Mouse (Mus musculus) megakaryocyte progenitor cell, adult 5-6 weeks (primary cell): ENCODE measurements around the gene Cadps. TPM values are rescaled to one million over a fixed set of nuclear protein-coding genes. Genes with fewer than 3 reads are reported as not detected.
"Not testable (repeated sequence)": the region's sequence is repeated elsewhere in the genome, so short reads cannot be mapped to it uniquely, and the experiment has no call there.

Experiments used
- ATAC-seq: replicated peaks from 2 replicates; pipeline ENCODE4 v1.8.0; 2016; ENCODE audit warnings: mild to moderate bottlenecking, moderate TSS enrichment, inconsistent platforms; ENCODE audit not compliant: poor library complexity
- total RNA-seq, 2 experiments: library from RNA; stranded (forward) in 1 of 2; stranded (reverse) in 1 of 2; fragments of 157-497, 149-512 nt in 1 of 2; fragments of 200-1000 nt in 1 of 2; gene quantifications; 2 replicates each; pipeline versions ENCODE4 v1.2.3 to v1.2.4; 2015 to 2017

The Cadps gene
- total RNA-seq, 2 experiments from 2014 or later, result not detected

DNA sequence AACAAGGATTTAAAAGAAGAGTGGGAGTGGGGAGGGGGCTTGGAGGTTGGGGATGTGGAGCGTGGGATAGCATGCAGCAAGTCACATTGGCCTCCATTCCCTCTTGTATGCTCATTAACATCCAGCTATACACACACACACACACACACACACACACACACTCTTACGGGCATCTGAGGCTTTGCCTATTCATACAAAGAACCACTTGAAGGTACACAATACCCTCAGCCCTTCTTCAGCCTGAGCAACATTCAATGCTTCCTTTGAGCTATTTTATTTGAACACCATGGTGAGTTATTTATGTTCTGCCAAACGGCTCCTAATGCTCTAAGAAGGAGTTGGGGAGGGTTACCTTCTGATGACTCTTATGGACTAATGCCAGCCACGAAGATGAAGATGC, 227.6 kb downstream of the Cadps start:
- no peak for ATAC-seq

DNA sequence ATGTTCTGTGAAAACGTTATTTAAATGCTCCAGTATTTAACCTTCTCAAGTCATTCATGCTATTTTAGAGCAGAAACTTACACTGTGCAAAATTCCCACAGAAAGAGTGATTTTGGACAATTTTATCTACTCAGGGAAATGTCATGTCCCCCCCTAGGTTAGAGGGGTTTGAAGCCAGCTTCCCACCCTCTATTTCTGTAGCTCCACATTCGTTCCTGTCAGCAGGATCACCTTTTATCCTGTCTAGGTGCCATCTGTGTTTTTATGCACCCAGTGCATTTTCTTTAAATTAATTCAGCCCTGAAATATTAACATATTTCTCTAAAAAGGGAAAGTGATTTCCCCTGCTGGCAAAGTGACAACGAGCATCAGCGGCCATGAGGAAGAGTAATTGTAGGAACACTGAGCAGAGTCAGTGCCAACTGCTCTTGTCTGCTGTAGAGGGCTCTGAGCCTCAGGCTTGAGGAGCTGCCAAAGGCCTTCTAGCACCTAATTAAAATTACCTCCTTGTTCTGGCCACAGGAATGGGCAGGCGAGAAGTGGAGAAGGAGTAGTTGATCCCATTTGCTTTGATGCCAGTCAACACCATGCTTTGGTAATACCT, 230.3 kb downstream of the Cadps start:
- ATAC-seq, result no peak

DNA sequence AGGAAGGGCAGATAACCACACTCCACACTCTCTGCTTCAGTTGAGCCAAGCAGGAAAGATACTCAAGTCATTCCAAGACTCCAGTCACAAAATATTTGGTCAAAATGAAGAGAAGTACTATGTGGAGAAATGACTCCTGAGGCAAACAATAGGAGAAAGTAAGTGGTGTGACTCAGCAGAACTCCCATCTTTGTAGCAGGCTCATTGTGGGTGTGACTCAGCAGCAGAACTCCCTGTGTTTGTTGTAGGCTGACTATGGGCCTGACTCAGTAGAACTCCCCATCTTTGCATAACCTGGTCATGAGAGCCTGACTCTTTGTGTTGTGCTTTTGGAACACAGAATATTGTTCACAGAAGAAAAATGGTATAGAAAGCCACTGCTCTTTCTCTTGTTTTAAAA, 231.1 kb downstream of the Cadps start:
- no peak for ATAC-seq

DNA sequence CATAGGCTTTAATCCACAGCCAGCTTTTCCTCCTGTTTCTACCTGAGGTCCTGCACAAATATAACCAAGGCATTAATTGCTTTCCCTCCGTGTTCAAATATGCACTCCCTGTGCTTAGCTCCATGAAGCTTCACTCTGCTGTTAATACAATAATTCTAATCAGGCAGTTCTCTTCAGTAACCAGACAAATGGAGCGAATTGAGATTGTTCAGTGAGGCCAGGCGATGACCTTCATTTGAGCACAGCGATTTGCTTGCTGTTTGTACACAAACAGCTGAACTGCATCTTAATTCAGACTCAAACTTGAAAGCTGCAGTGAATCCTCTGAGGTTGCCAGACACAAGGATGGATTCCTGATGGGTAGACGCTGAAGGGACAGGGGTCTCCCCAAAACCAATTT, 239.3 kb downstream of the Cadps start:
- no peak for ATAC-seq

DNA sequence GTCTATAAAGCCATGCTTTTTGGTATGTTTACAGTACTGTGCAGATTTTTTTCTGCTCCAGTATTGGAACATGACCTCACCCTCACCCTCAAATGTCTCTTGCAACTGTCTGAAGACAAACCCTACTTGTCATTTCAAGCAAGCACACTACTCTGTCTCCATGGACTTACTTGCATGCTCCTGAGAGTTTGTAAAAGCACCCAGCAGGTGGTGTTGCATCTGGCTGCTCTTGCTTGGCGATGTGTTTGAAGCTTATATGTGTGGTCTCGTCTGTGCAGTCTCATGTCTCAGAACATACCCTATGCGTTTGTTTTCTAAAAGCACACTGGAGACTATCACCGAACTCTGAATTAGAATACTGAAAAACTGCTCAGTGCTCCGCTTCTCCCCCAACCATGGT, 241.2 kb downstream of the Cadps start:
- ATAC-seq, result no peak

DNA sequence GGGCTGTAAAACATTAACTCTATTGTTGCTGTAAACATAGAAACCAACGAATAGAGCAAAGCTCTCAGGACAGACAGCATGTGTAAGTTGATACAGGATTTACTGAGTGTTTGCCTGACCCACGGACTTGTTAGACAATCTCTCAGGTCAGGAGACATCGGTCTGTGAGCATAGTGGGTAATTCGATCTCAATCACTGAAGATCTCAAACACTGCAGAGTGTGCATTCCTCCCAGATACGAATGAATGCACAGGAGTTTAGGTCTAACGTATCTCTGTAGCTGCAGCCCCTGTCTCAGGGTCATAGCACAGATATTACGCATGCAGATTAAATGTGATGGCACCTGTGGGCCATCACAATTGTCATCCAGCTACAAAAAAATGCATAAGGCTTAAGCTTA, 242.1 kb downstream of the Cadps start:
- ATAC-seq, result no peak

DNA sequence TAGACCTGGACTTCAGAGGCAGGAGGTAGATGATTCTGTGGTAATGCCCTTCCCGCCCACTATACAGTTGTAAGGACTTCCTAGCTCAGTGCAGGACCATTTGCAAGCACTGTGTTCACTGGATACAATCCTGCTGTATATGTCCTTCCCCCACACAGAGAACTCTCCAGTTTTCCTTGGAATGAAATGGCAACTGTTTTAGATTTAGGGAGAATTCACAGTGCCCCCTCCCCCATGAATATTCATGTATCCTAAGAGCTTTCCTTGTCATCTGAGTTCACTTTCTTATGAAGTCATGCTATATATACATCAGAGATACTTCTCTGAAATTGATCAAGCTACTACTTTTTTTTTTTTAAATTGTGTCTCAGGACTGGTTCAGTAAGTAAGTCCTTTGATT, 244.7 kb downstream of the Cadps start:
- ATAC-seq, result no peak

DNA sequence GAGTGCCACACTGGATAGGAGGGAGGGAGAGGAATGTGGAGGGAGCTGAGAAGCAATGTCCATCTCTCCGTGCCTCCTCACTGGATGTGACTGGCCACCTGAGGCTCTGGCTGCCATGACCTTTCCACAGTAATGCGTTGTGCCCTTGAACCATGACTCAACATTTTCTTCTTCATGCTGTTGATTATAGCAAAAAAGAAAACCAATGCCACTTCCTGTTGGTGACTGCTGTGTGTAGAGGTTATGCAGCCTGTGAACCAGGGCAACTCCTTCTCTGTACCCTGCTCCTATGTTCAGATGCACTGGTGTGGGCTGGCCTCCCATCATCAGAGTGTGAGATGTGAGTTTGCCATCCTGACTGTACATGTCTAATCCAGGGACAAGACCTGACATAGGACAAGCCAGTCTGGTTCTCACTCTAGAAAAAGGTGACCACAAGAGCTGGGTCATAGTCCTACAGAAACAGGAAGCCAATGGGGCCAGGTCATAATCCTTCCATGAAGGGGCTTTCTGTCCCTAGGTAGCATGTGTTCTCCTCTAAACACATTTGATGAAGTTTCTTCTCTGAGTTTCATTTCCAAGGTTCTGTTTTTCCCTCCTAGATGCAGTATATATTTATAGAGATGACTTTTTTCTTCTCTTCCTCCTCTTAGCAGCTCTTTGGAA, 245.3 kb downstream of the Cadps start:
- ATAC-seq, result peak; percentile 48

DNA sequence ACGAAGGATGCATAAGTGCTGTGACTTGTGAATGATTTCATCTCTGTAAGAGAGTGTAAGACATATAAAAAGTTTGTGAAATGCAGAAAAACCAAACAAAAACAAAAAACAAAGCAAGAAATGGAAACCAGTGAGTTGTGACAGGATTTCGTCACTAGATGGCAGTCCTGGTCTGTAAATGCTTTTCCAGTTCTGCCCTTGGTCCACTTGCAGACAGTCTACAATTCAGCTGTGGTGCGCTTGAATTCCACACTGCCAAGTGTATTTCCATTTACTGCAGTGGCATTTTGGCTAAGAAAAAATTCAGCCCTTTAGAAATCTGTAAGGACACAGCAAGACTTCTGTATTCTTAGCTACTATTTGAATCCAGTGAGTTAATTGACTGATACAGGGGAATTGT, 247.8 kb downstream of the Cadps start:
- peak; percentile 77 for ATAC-seq

DNA sequence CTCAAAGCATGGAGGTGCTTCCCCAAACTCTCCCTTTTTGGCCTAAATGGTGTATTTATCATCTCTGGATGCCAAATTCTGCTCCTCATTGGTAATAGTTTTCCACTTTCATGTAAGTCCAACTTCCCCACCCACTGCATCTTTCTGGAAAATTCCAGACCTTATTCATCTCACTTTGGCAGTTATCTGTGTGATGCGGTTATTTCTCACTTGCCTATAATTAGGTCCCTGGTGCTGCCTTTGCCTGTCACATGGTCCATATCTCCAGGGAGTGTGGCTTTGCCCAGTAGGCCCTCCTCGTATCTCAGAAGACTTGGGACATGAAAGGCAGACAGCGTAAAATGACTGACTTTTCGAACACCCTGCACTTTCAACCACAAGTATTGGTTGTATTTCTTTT, 248.5 kb downstream of the Cadps start:
- no peak for ATAC-seq

DNA sequence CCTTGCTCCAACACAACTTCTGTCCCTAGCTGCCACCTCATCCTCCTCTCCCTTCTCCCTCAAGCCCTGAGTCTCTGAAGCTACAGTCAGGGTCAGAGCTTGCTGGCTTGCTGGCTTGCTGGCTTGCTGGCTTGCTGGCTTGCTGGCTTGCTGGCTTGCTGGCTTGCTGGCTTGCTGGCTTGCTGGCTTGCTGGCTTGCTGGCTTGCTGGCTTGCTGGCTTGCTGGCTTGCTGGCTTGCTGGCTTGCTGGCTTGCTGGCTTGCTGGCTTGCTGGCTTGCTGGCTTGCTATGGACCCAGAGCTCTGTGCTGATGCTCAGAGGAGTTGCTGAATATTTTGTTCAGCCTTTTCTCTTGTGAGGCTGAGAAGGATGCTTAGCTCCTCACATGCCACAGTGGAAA, 261.1 kb downstream of the Cadps start:
- not testable (repeated sequence) for ATAC-seq

DNA sequence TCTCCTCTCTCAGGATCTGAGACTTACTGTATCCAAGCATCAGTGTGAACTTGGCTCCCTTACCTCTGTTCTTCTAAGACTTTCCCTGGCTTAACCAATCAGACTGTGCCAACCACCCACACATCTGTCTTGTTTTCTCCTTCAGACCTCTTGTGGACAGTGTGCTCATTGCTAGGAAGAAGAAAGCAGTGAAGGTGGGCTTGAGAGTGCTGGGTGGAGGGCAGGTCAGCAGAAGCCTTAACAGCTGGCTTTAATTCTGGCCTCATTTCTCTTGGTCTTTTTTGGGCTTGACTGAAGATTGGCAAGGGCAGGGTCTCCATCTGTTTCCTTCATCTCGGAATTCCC, 262.7 kb downstream of the Cadps start:
- ATAC-seq, result no peak

DNA sequence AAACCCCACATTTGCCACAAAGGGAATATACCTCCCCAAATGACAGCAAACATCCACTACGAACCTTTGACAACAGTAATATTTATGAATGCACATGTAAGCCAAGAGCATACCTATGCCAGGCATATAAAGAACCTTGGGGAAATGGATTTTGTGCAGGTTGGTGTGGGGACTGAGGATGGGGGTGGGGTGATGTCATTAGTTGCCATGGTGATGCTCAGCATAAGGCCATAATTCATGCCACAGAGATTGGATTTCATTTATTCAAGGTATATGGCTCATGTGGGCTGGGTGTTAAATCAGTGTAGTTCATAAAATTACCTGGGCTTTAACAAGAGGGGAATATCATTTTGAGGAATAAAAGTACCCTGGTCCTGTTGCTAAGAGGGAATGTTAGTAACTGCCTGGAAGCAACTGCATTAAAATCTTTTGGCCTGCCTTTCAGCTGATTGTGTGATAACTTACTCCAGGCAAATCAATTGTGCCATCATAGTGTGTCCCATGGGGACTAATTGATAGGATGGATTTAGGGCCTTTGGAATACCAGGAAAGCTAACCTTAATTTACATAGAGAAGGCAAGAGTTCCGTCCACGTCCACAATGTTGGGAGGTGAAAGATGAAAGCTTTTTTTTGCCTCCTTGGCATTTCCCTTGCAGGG, 263.2 kb downstream of the Cadps start:
- no peak for ATAC-seq

DNA sequence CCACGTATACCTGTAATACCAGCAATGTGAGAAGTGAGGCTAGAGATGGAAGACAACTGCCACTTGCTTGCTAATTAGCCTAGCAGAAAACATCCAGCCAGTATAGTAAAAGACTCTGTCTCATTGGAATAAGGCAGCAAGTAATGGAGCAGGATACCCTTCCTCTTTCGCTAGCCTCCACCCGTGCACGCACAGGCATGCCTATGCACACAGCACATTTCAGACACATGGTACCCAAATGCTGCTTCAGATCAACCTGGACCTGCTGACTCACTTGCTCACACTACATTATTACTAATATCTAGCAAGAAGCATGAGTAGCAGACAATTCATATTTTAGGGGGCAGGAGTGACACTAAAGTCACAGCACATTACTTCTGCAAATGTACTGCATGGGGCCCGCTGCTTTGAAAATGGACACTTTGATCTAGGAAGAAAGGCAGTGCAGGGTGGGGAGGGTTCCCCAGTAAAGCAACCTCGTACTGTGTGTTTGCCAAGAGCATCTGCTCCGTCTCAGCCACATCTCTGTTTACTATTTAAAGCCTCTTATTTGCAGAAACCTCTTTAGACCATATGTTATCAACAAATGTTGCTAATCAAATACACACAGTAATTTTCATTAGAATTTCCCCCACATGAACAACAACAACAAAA, 263.8 kb downstream of the Cadps start:
- no peak for ATAC-seq

DNA sequence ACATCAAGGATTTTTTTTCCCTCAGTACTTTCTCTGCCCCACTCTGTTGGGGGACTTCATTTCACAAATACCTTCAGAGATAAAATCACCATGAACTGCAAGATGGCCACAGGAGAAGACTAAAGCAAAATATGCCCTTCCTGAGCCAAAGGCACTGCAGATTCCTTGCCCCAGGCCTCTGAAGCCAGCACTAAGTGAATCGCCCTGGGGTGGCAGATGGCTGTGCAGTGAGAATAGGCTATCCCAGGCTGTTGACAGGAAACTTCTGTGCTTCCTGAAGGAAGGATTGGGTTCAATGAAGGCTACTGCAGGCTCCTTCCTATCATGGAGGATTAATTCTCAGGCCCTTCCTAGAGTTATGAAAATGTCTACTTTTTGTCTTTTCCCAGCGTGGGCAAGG, 268.4 kb downstream of the Cadps start:
- ATAC-seq, result no peak

DNA sequence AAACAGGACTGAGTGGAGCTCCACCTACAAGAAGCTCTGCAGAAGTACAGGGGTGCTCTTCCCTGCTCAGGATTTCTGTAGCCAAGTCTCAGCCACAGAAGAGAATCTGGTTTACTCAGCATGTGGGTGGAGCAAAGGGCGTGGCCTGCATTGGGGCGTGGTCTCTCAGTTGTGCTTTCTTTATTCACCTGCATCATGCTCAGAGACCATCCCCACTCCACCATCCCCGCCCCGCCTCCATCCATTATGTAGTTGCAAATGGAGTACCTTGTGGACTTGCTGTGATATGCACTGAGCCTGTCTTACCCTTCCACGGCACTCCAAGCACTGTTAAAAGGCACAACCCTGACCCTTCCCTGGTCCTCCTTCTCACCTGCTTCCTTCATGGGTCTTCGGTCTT, 271.5 kb downstream of the Cadps start:
- no peak for ATAC-seq

DNA sequence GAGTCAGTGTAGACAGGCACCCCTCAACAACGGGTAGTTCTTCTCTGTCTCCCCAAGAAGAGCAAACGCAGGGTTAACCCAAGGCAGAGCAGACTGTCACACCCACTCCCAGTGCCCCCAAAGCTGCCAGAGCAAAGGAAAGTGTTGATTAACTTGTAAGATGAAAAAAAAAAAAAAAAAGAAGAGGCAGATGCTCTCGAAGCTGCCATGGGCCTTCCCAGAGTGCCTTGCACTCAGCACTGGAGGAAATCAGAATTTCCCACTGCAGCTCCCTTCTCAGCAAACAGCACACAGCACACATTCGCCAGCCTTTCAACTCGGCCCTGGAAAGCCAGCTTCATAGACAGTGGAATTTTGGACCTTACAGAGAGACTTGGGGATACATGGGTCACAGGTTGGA, 271.9 kb downstream of the Cadps start:
- ATAC-seq, result no peak

DNA sequence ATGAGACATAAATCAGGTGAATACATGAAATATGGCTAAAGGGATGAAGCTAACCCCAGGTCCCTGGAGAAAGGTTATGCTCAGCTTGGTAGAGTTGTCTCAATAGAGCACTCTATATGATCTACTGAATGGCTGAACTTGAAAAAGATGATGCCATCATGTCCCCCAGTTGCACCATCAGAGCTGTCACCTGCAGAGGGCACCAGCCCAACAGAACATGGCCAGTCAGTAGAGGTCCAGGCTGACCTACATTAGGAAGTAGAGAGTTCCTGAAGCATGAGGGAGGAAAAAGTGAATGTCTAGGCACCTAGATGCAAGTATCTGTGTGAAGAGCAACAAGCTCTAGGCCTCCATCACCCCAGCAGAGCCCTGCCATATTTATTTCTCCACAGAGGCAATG, 273.6 kb downstream of the Cadps start:
- no peak for ATAC-seq

DNA sequence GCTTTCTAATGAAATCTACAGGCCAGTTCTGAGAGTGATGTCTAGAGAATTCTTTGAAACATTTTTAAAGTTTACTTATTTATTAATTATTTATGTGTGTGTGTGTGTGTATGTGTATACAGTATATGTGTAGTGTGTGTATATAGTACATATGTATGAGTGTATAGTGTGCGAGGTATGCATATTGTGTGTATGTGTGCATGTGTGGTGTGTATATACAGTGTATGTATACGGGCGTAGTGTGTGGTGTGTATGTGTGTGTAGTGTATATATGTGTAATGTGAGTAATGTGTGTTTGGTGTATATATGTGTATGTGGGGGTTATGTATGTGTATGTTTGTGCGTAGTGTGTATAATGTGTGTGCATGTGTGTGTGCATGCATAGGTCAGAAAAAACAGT, 275.4 kb downstream of the Cadps start:
- no peak for ATAC-seq

DNA sequence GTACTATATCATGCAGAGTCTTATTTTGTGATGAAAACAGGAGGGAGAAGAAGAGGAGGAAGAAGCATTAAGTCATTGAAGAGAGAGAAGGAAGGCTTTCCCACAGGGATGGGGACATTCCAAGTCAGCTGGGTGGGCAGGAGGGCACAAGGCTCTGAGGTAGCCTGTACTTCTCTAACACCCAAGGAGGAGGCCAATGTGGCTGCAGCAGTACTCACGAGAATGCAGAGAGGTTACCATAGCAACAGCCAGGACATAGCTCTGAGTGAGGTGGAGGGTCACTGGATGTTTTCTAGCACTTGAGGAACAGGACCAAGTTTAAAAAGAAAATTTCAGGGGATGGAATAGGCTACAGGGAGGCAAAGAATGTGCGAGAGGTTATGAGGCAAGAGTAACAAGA, 281.1 kb downstream of the Cadps start:
- no peak for ATAC-seq

DNA sequence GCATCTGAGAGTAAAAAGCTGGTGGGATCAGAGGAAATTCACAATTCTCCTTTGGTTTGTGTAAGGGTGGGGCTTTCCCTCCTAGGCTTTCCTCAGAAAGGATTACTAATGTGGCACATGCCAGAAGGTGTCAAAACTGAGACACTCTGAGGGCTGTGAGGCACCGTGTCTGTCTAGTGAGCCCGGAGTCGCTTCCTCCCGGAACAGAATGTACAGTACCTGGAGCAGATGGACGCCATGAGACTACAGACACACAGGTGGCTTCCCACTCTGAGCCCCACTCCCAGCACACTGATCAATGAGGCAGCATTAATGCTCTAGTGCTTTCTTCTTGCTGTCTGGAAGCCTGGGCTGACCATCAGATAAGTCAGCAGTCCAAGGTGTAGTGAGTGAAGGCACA, 283.8 kb downstream of the Cadps start:
- no peak for ATAC-seq

DNA sequence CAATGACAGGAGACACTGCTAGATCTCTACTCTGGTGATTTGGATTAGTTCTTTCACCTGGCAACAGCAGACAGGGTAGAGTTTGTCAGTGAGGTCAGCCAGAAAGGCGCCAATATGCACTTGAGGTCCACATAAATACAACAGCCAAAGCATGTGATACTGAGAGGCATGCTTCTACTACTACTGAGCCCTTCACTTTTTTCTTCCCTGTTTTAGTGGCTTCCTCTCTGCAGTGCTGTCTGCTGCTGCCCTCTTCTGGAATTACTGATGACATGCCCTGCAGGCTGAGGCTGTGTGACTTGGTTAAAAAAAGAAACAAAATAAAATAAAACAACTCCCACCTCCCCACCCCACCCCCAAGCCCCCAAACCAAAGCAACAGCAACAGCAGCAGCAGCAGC, 291.8 kb downstream of the Cadps start:
- ATAC-seq, result peak; percentile 74
